Mouse (Mus musculus) gonadal fat pad, adult 2 months (tissue): ENCODE measurements around the gene Nck2. TPM values are rescaled to one million over a fixed set of nuclear protein-coding genes. Genes with fewer than 3 reads are reported as not detected.
"Not testable (repeated sequence)": the region's sequence is repeated elsewhere in the genome, so short reads cannot be mapped to it uniquely, and the experiment has no call there.

ENCODE experiments used
- DNase-seq: peaks from one replicate; pipeline ENCODE4 v3.0.0-alpha.2; 2012; ENCODE audit warnings: low read depth
- polyA plus RNA-seq: library from polyadenylated mRNA; depleted of rRNA; stranded (reverse); fragments of >200 nt; gene quantifications from 2 replicates; pipeline ENCODE4 v1.2.3, GENCODE M21; 2012

Gene Nck2
- polyA plus RNA-seq, 1 experiment: 41.7 TPM

DNA sequence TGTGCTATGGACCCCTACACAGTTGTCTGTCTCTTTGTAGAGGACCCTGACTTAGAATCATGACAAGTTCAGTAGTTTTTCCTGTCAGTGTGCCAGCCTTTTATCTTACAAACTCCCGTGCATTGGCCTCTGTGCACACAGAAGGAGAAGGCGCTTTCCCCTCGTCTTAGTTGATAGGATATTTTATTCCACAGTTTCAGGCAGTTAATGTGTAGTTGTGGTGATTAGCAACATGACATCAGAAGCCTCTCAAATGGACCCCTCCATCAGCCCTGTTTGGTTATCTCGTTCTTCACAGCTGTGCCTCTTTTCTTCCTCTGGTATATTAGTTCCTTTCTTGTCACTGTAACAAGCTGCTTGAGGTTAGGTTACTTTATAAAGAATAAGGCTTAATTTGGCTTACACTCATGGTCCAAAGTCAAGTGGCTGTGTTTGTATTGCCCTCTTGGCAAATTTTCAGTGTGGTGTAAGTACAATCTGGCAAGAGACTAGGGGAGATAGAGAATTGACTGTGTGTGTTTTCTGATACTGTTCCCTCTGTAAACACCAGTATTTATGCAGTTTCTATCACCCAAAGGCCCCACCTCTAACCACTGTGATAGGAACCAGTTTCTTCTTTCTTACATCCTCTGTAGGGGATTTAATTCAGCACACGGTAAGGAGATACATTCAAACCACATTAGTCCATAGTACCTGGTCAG lies 89.8 kb downstream of the Nck2 start:
- DNase-seq: no peak

- DNase-seq: no peak
Observed at GRCm38 (mm10) chr1:43535519-43536000, 91.2 kb downstream of the Nck2 start.

- no peak for DNase-seq
Observed at GRCm38 (mm10) chr1:43536266-43536665, 91.9 kb downstream of the Nck2 start.

GRCm38 (mm10) chr1:43537021-43537420 lies 92.6 kb downstream of the Nck2 start:
- DNase-seq: no peak

- no peak for DNase-seq
Observed at GRCm38 (mm10) chr1:43537496-43537895, 93.1 kb downstream of the Nck2 start.

- no peak for DNase-seq
Observed at GRCm38 (mm10) chr1:43538716-43539115, 94.3 kb downstream of the Nck2 start.

GRCm38 (mm10) chr1:43539689-43540380 lies 95.5 kb downstream of the Nck2 start:
- DNase-seq: no peak

DNA sequence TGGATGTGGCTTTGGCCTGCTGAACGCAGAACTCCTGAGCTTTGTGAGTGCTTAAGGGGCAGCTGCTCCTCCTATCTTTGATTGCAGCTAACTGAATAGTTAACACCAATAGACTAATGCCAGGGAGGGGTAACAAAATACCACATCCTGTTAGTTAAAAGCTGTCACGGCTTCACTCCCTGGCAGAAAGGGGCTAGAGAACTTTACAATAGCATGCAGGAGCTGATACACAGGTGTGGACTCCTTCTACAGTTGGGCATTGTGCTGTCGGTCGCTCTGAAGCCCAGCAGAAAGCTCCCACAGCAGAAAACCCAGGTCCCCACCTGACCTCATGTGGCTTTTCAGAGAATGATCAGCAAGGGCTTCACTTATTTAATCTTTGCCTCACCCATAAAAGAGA lies 98.0 kb downstream of the Nck2 start:
- no peak for DNase-seq

GRCm38 (mm10) chr1:43547644-43548043 lies 103.3 kb downstream of the Nck2 start:
- no peak for DNase-seq

DNA sequence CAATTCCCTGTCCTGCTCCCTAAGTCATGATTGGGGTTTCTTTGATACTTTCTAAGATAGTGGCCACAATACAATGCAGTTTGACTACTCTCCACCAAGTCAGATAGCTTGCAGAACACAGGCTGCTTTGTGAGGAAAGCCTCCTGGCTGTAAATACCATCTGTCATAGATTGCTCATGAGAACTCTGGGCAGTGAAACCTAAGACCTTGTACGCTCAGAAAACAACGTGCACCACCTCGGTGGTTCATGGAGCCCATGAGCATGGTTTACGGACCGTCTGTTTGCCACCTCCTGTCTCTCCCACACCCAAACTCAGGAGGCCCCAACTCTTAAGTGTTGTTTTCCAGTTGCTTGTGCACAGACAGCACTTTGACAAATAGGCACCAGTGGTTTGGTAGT lies 104.4 kb downstream of the Nck2 start:
- no peak for DNase-seq

- no peak for DNase-seq
Observed at GRCm38 (mm10) chr1:43550525-43550924, 106.1 kb downstream of the Nck2 start.

DNA sequence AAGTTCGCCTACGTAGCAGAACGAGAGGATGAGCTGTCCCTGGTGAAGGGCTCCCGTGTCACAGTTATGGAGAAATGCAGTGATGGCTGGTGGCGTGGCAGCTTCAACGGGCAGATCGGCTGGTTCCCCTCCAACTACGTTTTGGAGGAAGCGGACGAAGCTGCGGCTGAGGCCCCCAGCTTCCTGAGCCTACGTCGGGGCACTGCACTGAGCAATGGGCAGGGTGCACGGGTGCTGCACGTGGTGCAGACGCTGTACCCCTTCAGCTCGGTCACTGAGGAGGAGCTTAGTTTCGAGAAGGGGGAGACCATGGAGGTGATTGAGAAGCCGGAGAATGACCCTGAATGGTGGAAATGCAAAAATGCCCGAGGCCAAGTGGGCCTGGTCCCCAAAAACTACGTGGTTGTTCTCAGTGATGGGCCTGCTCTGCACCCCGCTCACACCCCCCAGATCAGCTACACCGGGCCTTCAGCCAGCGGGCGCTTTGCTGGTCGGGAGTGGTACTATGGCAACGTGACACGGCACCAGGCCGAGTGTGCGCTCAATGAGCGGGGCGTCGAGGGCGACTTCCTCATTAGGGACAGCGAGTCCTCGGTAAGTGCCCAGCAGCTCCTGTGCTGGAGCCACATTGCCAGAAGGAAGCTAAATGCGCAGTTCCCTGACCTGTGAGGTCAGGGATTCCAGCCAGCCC lies 109.8 kb downstream of the Nck2 start:
- DNase-seq: not testable (repeated sequence)

DNA sequence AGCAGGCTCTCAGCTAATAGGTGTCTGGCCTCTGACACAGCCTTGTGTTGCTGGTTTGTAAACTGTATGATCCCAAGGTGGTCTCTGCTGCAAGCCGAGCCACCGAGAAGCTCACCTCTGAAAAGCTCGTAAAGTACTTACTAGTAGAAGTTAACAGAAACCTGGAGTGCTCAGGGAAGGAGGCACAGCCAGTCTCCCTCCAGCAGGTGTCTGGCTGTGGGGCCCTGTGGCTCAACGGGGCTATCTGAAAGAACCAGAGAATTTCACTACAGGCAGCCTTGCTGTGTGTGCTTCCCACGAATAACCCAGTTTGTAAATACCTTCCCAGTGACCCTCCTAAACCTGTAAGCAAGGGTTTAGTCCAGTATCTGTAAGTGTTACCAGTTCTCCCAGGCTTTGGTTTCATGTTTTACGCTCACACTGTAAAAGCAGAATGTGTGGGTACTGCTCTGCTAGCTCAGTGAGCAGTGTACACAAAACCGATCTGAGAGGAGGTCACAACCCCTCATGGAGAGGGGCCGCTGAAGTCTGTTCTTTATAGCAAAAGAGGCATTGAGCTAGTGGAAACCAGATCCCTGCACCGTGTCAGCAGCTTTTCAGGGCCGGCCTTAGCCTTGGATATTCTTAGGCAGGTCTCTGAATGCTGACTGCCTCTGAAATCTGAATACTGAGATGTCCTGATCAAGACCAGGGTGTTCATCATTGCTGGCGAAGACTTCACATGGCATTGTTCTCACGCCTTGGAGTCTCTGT lies 111.0 kb downstream of the Nck2 start:
- DNase-seq: no peak

GRCm38 (mm10) chr1:43558329-43558728 lies 114.0 kb downstream of the Nck2 start:
- DNase-seq: no peak

DNA sequence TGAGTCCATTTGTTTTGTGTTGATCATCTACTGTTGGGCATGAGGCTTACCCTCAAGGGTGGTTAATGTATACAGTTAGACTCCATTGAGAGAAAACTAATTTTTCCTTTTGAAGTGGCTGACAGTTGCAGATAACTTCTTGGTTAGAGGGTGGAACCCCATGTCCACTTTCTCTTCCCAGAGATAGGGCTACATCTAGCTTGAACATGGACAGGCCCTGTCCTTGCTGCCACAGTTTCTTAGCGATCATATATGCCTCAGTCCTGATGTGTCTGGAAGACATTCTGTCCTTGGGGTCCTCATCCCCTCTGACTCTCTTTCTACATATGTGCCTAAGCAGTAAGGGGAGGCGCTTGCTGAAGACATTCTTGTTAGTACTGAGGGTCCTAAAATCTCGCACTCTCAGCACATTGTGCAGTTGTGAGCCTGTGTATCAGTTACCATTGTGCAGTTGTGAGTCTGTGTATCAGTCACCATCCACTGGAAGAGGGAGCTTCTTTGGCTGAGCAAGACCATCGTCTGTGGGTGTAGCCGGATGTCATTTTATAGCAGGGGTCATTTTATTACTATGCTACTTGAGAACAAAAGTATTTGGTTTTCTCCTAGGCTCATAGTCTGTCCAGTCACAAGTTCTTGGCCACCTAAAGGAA lies 114.8 kb downstream of the Nck2 start:
- no peak for DNase-seq

- no peak for DNase-seq
Observed at GRCm38 (mm10) chr1:43561085-43561484, 116.7 kb downstream of the Nck2 start.

DNA sequence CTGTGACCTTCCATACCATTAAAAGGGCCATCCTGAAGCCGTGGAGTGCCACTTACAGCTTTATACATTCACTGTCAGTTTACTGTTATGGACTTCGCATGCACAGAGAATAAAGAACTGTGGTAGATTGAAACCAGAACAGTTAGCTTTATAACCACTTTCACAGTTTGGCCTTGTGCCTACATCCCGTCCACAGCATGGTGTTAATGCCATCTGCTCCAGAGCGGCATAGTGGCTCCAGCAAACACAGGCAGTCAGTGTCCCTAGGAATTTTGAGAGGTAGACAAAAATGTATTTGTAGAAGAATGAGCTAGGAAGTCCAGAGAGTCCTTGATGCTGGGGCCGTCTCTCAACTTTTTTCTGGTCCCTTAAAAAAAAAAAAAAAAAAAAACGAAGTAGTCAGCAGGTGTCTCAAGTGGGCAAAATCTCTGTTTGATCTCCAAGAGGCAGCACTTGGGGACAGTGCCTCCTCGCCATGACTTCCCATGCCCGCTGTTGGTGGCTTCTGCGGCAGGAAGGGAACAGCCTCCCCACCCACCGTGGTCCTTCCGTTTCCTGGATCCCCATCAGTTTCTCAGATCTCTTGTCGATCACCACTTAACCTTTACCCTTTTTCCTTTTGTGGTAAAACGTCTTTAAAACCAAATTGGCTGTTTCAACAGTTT lies 117.8 kb downstream of the Nck2 start:
- no peak for DNase-seq

DNA sequence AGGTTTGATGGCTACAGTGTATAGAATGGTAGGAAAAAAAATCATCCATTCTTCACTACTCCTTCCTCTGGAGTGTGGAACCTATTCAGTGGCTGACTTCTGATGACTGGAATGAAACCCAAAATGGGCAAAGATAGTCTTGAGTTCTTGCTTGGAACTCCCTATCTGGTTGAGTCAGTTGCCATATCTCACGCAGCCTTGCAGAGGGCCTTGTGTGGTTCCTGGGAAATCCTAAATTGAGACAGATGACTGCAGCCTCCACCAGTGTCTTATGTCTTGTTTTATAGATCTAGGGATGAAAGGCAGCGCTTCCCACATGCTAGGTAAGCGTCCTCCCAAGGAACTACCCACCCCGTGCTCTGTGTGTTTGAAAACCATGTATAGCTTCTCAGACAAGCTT lies 120.9 kb downstream of the Nck2 start:
- DNase-seq: no peak

- no peak for DNase-seq
Observed at GRCm38 (mm10) chr1:43566677-43567377, 122.4 kb downstream of the Nck2 start.

GRCm38 (mm10) chr1:43568824-43569223 lies 124.4 kb downstream of the Nck2 start:
- no peak for DNase-seq
